Mouse (Mus musculus) mesoderm, embryonic 11.5 days (tissue): ENCODE data around the gene Depdc1b.

Experiments used
- DNase-seq: peaks from one replicate; pipeline ENCODE4 v3.0.0-alpha.2; 2012; ENCODE audit warnings: low read depth, low spot score

Depdc1b gene

GRCm38 (mm10) chr13:108316487-108316903 is 363 bp downstream of the Depdc1b start:
- peak; percentile 57 for DNase-seq

GRCm38 (mm10) chr13:108317414-108317813 is 1.3 kb downstream of the Depdc1b start:
- DNase-seq, result no peak

DNA sequence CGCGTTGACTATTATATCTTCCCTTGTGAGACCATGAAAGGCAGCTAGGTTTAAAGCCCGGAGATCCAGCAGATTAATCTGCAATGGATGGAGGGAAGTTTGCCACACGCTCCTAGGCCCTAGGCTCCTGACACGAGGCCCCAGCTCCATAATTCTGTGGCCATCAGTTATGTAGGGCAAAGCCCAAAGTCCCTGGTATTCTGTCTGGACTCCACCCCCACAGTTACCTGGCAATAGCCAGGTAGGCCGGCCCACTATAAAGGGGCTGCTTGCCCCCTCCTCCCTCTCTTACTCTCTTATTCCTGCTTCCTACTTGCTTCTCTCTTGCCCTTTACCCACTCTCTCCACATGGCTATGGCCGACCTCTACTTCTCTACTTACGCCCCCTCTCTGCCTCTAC is 2.9 kb downstream of the Depdc1b start:
- DNase-seq, result no peak

DNA sequence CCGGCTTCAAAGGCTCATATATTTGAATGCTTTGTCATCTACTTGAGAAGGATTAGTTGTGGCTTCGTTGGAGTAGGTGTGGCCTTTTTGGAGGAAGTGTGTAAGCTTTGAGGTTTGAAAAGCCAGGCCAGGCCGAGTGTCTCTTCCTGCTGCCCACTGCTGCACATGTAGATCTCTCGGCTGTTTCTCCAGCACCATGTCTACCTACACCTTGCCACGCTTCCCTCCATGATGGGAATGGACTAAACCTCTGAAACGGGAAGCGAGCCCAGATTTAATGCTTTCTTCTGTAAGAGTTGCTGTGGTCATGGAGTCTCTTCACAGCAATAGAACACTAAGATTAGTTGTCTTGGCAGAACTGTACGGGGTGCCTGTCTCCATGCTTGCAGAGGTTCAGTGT is 4.1 kb downstream of the Depdc1b start:
- no peak for DNase-seq

DNA sequence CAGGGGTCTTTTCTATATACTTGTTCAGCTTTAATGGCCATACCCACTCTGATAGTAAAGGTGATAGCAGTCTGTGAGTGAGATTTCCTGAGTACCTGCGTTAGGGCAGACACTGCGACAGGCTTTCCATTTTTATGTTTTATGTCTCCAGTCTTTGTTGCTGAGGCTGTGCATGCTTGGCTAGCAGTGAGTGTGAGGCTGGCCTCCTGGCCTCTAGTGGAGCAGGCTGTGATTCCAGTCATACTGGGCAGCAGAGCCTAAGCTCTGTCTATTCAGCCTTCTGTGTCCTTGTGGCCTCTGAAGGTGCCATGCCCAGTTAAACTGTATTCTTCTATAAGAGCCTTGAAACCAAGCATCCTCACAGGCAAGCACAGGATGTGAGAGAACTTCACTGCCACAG is 6.3 kb downstream of the Depdc1b start:
- no peak for DNase-seq

GRCm38 (mm10) chr13:108323317-108323716 is 7.2 kb downstream of the Depdc1b start:
- DNase-seq, result no peak

DNA sequence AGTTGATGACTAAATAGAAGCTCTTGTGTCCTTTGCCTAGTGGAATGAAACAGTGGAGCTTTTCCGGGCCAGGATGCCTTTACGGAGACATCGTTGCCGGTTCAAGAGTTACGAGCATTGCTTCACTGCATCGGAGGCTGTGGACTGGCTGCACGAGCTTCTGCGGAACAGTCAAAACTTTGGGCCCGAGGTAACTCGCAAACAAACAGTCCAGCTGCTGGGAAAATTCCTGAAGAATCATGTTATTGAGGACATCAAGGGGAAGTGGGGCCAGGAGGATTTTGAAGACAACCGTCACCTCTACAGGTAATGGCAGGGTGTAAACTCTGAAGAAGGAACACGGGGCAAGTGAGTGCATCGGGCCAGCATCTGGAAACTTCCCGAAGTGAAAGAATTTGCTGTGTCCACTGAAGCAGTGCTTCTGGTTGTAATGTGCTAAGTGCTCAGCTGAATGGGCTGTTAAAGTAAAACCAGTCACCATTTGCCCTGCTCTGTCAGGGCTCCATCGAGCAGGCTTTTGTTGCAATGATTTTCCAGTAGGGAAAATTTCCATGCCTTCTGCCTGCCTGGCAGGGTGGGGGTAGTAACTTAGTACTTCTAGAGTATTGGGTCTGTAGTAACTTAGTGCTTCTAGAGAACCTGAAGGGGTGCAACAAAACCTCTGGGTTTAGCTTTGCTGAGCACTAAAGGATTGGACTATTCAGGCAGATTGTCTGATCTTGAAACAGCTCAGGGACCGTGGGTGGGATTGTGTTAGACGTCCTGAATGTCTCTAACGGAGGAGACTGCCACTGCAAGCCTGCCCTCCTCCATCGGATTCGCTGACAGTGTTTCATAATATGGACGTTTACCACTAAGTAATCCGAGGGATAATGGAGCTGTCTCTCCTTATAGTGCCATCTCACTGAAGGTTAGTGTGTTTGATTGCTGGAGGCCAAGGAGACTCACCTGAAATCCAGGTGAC is 8.0 kb downstream of the Depdc1b start:
- no peak for DNase-seq

- no peak for DNase-seq
Measured at GRCm38 (mm10) chr13:108325871-108326270, 9.7 kb downstream of the Depdc1b start.

- DNase-seq, result no peak
Measured at GRCm38 (mm10) chr13:108326351-108326750, 10.2 kb downstream of the Depdc1b start.

DNA sequence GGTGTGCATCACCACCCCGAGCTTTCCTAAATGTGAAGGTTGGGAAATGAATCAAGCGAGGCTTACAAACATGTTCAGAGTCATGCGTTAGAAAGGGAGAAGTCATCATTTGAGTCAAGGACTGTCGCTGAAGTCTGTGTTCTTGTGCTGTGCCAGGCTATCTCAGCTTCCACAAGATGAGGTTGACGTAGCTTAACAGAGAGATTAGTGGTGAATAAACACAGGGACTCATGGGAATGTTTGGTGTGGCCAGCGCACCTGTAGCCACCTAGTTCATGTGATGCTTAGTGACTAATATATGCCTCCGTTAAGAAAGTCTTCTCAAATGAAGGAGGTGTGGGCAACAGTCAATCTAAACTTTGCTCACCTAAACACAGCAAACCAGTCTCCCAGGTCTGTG is 10.9 kb downstream of the Depdc1b start:
- no peak for DNase-seq

- DNase-seq, result no peak
Measured at GRCm38 (mm10) chr13:108328406-108329180, 12.5 kb downstream of the Depdc1b start.

- DNase-seq, result peak; percentile 27
Measured at GRCm38 (mm10) chr13:108329693-108330092, 13.6 kb downstream of the Depdc1b start.

DNA sequence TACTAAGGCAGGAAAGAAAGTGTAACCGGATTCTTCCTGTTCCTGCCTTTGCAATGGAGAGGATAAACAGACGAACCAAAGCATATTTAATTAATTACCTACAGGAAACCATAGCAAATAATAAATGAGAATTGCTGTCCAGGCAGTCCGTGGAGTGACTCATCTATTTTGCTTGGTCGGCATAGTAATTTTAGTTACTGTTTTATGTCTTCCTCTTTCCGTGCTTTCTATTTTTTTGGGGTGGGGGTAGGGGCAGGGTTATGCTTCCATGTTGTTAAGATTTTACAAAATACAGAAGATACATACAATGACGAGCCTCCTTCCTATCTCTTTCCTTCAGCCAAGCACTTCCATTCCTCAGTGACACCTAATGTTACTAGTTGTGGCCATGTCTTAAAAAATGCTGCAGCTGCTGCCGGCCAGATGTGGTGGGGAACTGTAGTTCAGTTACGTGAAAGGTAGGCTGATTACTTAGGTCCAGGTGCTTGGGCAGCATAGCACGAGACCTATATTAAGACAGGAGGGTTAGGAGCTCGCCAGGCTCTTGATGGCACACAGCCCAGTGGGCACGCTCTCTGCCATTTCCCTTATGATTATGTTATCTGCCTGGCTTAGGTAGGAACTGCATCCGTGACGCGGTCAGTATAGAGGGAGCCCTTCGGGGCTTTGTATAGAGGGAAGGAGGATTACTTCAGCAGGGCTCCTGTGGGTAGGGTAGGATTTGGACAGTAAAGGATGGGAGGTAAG is 19.3 kb downstream of the Depdc1b start:
- no peak for DNase-seq

DNA sequence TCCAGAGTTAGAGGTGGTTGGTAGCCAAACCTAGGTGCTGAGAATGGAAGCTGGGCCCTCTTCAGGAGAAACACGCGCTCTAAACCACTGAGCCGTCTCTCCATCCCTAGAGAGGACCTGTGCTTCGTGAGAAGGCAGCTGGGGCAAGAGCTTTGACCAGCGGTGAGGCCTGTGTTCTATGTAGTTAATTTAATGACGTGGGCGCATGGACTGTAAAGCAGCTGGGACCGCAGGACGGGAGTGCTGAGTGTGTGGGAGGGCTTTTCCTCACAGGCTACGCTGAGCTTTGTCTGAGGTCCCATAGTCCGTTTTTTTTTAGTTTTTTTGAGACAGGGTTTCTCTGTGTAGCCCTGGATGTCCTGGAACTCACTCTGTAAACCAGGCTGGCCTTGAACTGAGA is 20.1 kb downstream of the Depdc1b start:
- no peak for DNase-seq

GRCm38 (mm10) chr13:108337340-108337739 is 21.2 kb downstream of the Depdc1b start:
- no peak for DNase-seq

GRCm38 (mm10) chr13:108338076-108338836 is 22.1 kb downstream of the Depdc1b start:
- DNase-seq, result no peak

- no peak for DNase-seq
Measured at GRCm38 (mm10) chr13:108339907-108340596, 23.9 kb downstream of the Depdc1b start.

DNA sequence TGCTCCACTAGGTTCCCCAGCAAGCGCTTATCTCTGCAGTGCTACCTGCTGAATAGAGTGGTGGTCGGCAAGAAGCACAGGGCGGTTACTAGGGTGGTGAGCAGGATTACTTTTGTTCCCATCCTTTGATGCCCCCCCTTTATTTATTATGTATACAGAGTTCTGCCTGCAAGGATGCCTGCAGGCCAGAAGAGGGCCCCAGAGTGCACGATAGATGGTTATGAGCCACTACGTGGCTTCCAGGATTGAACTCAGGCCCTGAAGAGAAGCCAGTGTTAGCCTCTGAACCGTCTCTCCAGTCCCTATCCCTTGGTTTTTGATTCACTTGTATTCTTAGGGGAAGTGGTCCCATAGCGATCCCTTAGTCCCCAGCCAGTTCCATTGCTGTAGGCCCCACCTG is 25.5 kb downstream of the Depdc1b start:
- DNase-seq, result no peak

DNA sequence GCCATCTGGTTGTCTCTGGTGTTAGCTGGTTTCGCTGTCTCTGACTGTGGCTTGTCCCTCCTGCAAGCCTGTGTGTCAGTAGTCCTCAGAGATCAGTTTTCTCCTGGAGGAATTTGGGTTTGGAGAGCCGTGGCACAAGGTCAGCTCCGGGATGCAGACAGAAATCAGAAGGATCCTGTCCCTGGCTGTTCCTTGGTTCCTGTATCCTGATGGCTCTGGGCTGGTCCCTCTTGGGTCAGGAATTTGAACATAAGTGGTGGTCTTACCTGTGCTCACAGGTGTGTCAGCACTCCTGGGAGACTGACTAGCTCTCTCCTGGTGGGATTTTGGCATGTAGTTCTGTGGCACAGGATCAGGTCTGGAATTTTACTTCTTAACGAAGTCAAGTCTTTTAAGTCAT is 29.6 kb downstream of the Depdc1b start:
- no peak for DNase-seq

DNA sequence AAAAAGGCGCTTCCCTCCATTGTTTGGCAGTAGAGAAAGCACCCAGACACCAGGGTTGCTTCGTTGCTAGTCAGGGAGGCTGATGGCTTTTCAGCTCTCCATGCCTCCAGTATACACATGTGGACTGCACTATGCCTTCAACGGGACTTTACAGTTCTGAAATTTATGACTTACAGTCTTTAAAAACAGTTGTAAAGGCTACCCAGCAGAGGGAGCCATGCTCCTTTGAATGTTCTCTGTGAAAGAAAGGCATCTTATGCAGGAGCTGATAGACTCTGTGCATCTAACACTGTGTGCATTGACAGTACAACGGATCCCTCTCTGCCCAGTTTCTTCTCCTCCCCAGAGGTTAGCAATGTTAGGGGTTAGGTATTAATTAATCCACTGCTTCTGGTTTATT is 30.9 kb downstream of the Depdc1b start:
- peak; percentile 76 for DNase-seq

DNA sequence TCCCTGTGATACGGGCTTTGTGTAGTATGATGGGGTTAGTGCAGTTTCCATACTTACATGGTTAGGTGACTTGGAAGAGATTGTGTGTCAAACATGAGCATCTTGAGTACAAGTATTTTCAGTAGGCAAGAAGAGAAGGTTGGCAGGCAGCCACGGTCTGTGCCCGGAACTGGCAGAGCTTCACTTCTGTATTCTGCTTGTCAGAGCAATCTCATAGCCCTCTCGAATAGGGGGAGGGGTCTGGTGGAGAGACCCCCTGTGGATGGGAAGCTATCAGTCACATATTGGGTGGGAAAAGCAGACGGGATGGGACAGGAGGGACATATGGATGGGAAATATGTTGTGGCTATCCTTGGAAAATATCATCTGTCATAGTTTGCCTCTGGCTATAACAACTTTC is 33.5 kb downstream of the Depdc1b start:
- no peak for DNase-seq
